Mouse (Mus musculus) monocyte, adult 5-6 weeks (primary cell): Measurements from ENCODE around the gene Trmt44. TPM values are rescaled to one million over a fixed set of nuclear protein-coding genes. Genes with fewer than 3 reads are reported as not detected.
A peak's percentile ranks its signal among the peaks of the same experiment; 100 is the strongest.

Experiments used
- ATAC-seq: fragments of 153-309, 156-312 bp; replicated peaks from 2 replicates; pipeline ENCODE4 v1.8.0; 2017; ENCODE audit warnings: mild to moderate bottlenecking; ENCODE audit not compliant: low TSS enrichment, insufficient number of reproducible peaks, severe bottlenecking, poor library complexity, low FRiP score
- total RNA-seq: library from RNA; stranded (forward); fragments of 200-1000, 200-491, 200-594 nt; gene quantifications from 3 replicates; pipeline ENCODE4 v1.2.3, GENCODE M21; 2017

Gene Trmt44
- 10.5 to 19.1 TPM (median 17.2 TPM) in 3 replicates for total RNA-seq

DNA sequence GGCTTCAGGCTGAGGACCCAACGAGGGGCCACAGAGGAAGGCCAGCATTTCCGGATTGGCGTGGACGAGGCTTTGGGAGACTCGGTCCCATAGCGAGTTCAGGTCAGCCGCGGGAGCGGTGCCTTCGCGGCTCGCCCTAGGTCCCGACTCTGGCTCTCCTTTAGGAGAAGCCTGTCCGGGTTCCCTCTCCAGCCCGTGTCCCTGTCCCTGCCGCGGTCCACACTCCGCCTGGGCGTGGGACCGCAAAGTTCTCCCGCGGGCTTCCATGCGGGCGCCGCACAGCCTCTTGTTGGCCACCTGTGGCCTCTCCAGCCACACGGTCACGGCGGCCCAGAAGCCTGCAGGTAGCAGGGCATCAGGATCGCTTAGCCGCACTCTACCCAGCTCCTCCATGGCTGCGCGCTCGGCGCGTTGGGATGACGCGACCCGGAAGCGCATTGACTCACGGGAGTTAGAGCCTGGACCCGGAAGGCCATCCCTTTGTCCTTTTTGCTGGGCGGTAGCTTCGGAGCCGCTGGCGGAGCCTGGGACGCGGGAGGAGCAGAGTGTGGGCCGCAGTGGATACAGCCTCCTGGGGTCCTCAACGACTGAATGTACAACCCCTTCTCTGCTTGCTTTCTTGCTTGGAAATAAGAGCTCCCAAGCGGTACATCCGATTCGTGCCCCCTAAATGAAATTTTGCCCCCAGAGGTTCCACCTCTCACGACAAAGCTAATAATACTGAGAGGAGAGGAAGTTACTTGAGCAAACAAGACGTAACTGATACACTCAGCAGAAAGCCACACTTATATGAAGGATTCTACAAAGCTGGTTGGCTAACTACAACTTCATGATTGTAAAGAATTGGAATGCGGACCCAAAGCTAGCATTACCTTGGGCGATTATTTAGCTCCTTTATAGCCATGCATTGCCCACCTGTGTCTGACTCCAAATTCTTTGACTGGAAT lies at the start of gene Trmt44:
Gene Trmt44, minus strand, starts transcription at position 418 of the 947 bp plus-strand sequence.
- ATAC-seq: peak; percentile 98

DNA sequence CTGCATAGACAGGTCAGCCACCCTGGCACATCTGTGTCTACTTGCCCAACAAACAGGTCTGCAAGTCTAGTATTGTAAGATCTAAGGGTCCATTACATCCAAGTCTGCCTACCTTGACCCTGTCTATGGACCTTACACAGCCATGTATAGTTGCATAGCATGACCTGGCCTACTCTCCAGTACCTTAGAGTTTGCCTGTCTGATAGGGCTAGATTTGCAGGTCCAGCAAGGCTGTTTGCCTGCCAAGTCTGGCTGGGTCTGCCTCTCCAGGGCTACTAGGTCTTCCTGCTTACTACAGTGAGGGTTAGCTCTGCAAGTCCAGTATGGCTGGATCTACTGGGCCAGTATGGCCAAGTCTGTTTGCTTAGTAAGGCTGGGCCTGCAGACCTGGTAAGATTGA lies 49.0 kb upstream of the Trmt44 start:
- ATAC-seq: no peak

DNA sequence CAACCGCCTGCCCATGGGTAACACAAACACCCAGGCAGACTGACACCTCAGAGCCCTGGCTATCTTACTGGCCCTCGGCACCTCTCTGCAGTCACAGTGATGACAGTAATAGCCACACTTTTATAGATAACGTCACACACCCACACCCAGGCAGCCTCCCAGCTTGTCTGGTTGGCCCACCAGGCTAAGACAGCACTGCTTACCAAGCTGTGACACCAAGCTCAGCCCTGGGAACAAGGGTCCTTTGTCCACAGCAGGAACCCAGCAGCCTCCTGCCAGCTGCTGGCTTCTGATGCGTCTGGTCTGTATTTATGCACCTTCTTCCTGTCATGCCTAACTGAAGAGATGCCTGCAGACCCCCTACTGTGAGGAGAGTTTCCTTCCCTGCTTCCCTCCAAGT lies 46.2 kb upstream of the Trmt44 start:
- ATAC-seq: no peak

DNA sequence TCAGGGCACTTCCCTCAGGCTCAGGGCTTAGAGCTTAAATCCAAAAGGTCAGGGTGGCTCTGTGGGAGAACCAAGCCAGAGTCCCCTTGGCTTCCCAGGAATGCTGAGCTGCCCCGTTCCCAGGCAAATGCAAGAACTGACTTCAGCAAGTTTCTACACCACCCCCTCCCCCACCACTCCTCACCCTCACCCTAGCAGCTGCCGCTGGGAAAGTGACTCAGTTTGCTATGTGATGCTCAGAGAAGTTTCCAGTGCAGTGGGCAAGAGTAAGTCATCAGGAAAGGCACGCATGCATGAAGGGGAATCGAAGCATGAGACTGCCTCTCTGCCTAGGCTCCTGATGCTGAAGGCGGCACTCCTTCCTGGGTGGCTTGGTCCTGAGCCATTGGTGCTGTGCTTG lies 42.1 kb upstream of the Trmt44 start:
- ATAC-seq: no peak

DNA sequence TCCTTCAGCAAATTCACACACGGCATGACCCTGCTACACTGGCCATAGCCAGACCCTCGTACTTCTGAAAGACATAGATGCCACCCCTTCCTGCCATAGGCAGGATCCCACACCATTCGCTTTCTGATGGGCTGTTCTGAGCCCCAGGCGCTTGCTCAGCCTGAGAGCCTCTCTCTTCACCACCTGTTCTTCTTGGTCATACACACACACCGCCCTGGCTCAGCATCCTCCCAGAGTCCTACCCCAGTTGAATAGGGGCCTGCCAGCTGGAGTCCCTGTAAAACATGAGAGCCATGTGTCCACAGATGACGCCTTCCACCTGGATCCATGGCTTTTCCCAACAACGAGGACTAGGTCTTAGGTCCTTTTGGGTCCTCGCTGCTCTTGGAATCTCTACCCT lies 37.9 kb upstream of the Trmt44 start:
- ATAC-seq: no peak

GRCm38 (mm10) chr5:35611900-35612299 lies 37.0 kb upstream of the Trmt44 start:
- no peak for ATAC-seq

GRCm38 (mm10) chr5:35611170-35611569 lies 36.3 kb upstream of the Trmt44 start:
- ATAC-seq: no peak

DNA sequence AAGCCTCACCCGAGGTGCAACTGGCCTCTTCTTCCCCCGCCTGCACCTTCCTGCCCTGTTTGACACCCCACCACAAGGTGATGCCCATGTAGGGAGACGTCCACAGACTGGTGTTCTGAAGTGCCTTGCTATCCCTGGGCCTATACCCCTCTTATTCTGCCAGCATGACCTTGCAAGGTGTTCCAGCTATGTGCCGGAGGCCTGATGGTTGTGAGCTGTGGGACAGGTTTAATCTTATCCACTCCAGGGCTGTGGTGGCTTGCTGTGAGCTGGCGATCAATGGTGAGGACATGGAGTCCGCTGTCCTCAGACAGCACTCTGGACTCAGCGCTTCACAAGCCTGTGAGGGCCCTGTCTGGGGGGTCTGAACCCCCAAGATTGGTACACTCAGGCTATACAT lies 35.5 kb upstream of the Trmt44 start:
- no peak for ATAC-seq

GRCm38 (mm10) chr5:35609971-35610370 lies 35.1 kb upstream of the Trmt44 start:
- ATAC-seq: no peak

GRCm38 (mm10) chr5:35609381-35609780 lies 34.5 kb upstream of the Trmt44 start:
- ATAC-seq: no peak

GRCm38 (mm10) chr5:35608559-35608958 lies 33.7 kb upstream of the Trmt44 start:
- no peak for ATAC-seq

- no peak for ATAC-seq
Observed at GRCm38 (mm10) chr5:35607784-35608183, 32.9 kb upstream of the Trmt44 start.

- no peak for ATAC-seq
Observed at GRCm38 (mm10) chr5:35606800-35607199, 31.9 kb upstream of the Trmt44 start.

DNA sequence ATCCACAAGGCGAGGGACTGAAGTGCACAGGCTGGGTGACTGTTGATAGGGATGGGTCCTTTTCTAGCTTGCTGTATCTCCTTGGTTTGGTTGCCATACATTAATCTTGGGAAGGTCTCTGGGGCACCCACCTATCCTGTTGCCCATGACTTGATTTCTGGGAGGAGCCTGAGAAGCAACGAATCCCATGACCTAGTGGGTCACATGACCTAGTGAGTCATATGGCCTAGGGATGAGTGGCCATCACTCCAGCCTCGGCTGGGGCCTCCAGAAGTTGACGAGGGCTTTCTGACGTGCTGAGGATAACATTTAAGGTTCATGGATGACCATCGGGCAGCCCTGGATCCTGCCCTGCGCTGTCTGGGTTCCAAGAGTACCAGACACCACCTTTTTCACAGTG lies 30.5 kb upstream of the Trmt44 start:
- no peak for ATAC-seq

GRCm38 (mm10) chr5:35601526-35601925 lies 26.7 kb upstream of the Trmt44 start:
- ATAC-seq: no peak

GRCm38 (mm10) chr5:35600233-35600632 lies 25.4 kb upstream of the Trmt44 start:
- no peak for ATAC-seq

DNA sequence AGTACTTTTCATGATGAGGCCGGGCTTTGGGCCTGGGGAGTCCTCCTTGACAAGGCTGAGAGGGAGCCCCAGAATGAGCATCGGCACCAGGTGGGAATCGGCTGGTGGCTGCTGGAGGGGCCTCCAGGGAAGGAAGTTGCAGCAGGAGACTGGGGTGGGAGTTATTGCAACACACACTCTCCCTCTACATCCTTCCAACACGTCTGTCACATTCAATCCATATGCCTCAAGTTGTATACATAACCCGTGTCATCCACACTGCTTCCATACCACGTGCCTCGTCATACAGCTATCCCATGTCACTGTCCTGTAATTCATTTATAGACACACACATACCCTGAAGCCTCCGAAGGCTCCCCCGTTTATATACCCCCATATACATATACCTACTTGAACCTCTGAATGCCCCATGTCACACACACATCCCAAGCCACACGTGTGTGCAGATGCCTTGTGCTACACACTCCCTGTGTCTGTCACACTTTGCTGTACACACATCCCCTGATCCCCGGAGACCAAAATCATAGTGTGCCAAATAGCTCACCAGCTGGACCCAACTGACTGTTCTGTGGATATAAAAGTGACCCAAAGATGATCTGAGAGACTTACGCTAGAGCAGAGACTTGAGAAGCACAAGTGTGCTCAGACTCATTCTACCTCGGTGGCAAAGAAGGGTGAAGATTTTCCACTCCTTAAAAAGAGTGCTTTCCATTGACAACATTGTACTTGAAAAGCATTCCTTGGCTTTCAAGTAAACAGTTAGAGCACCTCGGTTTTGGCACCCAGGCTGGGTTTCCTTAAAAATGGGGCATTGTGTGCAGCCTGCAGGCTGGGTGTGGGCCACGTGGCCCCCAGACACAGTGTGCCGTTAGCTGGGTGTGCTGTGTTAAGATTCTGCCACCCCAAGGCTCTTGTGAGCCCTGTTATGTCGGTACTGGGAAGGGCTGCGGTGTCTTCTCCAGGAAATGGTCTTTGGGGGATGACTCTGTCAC lies 21.6 kb upstream of the Trmt44 start:
- no peak for ATAC-seq

- peak; percentile 66; the same call in 1 of the 2 replicates for ATAC-seq
Observed at GRCm38 (mm10) chr5:35595706-35596105, 20.8 kb upstream of the Trmt44 start.

GRCm38 (mm10) chr5:35594768-35595167 lies 19.9 kb upstream of the Trmt44 start:
- ATAC-seq: no peak
